Mouse (Mus musculus): Measurements from ENCODE around the gene Col25a1. TPM values are rescaled to one million over a fixed set of nuclear protein-coding genes. Genes with fewer than 3 reads are reported as not detected.

The Col25a1 gene
- polyA plus RNA-seq, 1 experiment, result not detected

DNA sequence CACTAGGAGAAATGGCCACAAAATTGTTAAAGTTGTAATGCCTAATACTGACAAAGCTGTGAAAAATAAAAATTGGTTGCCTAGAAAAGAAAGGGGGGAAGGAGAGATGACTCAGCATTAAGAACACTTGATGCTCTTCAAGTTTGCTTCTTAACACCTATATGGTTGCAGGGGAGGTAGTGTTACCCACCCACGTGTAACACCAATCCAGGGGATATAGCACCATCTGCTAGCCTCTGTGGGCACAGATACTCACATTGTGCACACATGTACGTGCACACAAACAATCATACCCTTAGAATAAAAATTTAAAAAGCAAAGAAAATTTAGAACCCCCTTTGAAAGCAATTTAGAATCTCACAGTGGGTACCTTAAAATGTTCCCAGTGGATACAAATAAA, 377.0 kb downstream of the Col25a1 start:
- Histone ChIP-seq H3K4me3 (ENCODE audit: insufficient read depth, low read length) (no peak overlapping the region), H3K4me1 (ENCODE audit: control insufficient read depth, insufficient read depth, low read length) (no peaks in the 10 kb centered on the region)

DNA sequence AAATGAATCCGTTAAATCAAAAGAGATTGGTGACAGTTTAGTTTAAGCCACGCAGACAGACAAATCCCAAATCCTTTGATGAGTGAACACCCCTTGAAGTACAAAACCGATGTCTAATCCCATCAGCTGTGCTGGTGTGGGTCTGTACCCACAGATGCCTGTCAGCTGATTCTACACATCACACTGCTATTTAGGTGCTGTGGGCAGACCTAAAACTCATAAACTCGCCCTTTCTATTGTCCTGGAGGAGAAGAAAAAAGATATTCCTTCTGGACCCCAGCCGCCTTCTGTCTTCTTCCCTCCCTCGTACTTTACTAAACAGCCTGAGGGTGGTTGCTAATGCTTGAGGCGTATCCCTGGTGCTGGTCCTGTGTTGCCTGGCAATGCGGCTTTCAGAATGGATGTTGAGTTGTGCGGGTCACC, 387.2 kb downstream of the Col25a1 start:
- Histone ChIP-seq H3K4me3 (ENCODE audit: insufficient read depth, low read length) (no peak overlapping the region), H3K4me1 (ENCODE audit: control insufficient read depth, insufficient read depth, low read length) (no peaks in the 10 kb centered on the region), H3K27ac (ENCODE audit: insufficient read depth, low read depth, low read length) (no peak overlapping the region)
- TF ChIP-seq CTCF (IDR thresholded peaks at IDR 0.05; ENCODE audit: low read depth, low read length), result no peak
- TF ChIP-seq POLR2A (IDR thresholded peaks at IDR 0.05; ENCODE audit: borderline replicate concordance, low read depth, low read length), result no peak

More for the DNA sequence above, 377.0 kb downstream of the Col25a1 start:
- H3K27ac ChIP-seq (ENCODE audit: insufficient read depth, low read depth, low read length), result no peak overlapping the region
- TF ChIP-seq CTCF (IDR thresholded peaks at IDR 0.05; ENCODE audit: low read depth, low read length) (no peak), POLR2A (IDR thresholded peaks at IDR 0.05; ENCODE audit: borderline replicate concordance, low read depth, low read length) (no peak)

- TF ChIP-seq CTCF (IDR thresholded peaks at IDR 0.05; ENCODE audit: low read depth, low read length) (no peak), POLR2A (IDR thresholded peaks at IDR 0.05; ENCODE audit: borderline replicate concordance, low read depth, low read length) (no peak)
- Histone ChIP-seq H3K4me3 (ENCODE audit: insufficient read depth, low read length) (no peak overlapping the region), H3K4me1 (ENCODE audit: control insufficient read depth, insufficient read depth, low read length) (no peaks in the 10 kb centered on the region), H3K27ac (ENCODE audit: insufficient read depth, low read depth, low read length) (no peak overlapping the region)
Observed at GRCm38 (mm10) chr3:130521834-130522476, 390.7 kb downstream of the Col25a1 start.

DNA sequence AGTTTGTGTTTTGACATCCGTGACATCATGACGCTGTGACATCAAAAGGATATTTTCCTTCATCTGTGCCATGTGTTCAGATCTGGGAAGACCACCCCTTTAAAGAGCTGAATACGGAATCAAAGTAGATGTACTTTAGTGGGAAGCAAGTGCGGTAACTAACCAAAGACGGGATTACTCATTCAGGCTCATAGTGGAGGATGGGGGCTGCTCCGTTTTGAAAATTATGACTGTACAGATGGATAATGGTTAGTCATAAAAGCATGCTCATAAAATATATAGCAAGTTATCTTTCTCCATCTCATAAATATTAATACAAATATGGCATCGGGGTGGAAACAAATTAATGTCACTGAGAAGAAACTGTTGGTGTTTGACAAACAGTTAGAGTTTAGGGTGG, 391.7 kb downstream of the Col25a1 start:
- no peak overlapping the region for H3K27ac ChIP-seq (ENCODE audit: insufficient read depth, low read depth, low read length)
- TF ChIP-seq POLR2A (IDR thresholded peaks at IDR 0.05; ENCODE audit: borderline replicate concordance, low read depth, low read length), result no peak
- no peak for TF ChIP-seq CTCF (IDR thresholded peaks at IDR 0.05; ENCODE audit: low read depth, low read length)
- no peaks in the 10 kb centered on the region for H3K4me1 ChIP-seq (ENCODE audit: control insufficient read depth, insufficient read depth, low read length)
- H3K4me3 ChIP-seq (ENCODE audit: insufficient read depth, low read length), result no peak overlapping the region

DNA sequence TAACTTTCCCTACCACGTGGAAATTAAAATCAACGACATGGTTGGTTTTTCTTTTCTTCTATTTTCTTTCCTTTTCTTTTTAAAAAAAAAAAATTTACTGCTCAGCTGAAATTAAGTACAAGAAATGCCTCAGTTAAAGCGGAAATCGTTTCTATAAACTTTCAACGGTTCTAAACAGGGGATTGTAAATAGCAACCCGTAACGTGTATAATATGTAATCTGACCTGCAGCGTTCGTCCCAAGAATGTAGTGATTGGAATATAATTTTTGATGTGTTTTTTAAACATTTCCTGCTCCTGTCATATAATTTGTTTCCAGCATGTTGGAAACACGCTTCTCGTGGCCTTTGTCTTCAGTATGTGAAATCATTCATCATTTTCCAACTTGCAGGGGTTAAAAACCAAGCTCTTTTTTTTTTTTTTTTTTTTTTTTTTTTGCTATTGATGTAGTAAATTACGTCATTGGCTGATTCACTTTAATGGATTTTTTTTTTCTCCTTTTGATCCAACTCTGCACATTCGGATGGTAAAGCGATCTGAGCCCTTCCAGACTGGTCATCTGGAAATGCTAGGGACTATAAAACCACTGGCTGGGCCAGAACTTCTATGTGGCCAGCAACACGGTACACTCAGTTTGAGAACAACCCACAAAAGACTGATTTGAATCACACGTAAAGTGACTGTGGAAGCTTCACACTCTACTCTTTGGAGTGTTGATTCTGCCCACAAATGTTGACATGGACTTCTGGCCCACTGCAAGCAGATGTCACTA, 393.3 kb downstream of the Col25a1 start:
- no peak overlapping the region for H3K27ac ChIP-seq (ENCODE audit: insufficient read depth, low read depth, low read length)
- no peak for TF ChIP-seq CTCF (IDR thresholded peaks at IDR 0.05; ENCODE audit: low read depth, low read length)
- no peak for TF ChIP-seq POLR2A (IDR thresholded peaks at IDR 0.05; ENCODE audit: borderline replicate concordance, low read depth, low read length)
- no peak overlapping the region for H3K4me3 ChIP-seq (ENCODE audit: insufficient read depth, low read length)
- no peaks in the 10 kb centered on the region for H3K4me1 ChIP-seq (ENCODE audit: control insufficient read depth, insufficient read depth, low read length)

GRCm38 (mm10) chr3:130535021-130535420, 403.7 kb downstream of the Col25a1 start:
- no peak overlapping the region for H3K4me3 ChIP-seq (ENCODE audit: insufficient read depth, low read length)
- no peak overlapping the region for H3K27ac ChIP-seq (ENCODE audit: insufficient read depth, low read depth, low read length)
- TF ChIP-seq POLR2A (IDR thresholded peaks at IDR 0.05; ENCODE audit: borderline replicate concordance, low read depth, low read length) (no peak), CTCF (IDR thresholded peaks at IDR 0.05; ENCODE audit: low read depth, low read length) (no peak)
- H3K4me1 ChIP-seq (ENCODE audit: control insufficient read depth, insufficient read depth, low read length), result no peaks in the 10 kb centered on the region

- Histone ChIP-seq H3K4me3 (ENCODE audit: insufficient read depth, low read length) (no peak overlapping the region), H3K27ac (ENCODE audit: insufficient read depth, low read depth, low read length) (no peak overlapping the region), H3K4me1 (ENCODE audit: control insufficient read depth, insufficient read depth, low read length) (no peaks in the 10 kb centered on the region)
- TF ChIP-seq POLR2A (IDR thresholded peaks at IDR 0.05; ENCODE audit: borderline replicate concordance, low read depth, low read length), result no peak
- TF ChIP-seq CTCF (IDR thresholded peaks at IDR 0.05; ENCODE audit: low read depth, low read length), result no peak
Observed at GRCm38 (mm10) chr3:130541541-130541940, 410.2 kb downstream of the Col25a1 start.

- H3K27ac ChIP-seq (ENCODE audit: insufficient read depth, low read depth, low read length), result no peak overlapping the region
- H3K4me1 ChIP-seq (ENCODE audit: control insufficient read depth, insufficient read depth, low read length), result no peaks in the 10 kb centered on the region
- TF ChIP-seq POLR2A (IDR thresholded peaks at IDR 0.05; ENCODE audit: borderline replicate concordance, low read depth, low read length) (no peak), CTCF (IDR thresholded peaks at IDR 0.05; ENCODE audit: low read depth, low read length) (no peak)
- no peak overlapping the region for H3K4me3 ChIP-seq (ENCODE audit: insufficient read depth, low read length)
Observed at GRCm38 (mm10) chr3:130545995-130546394, 414.7 kb downstream of the Col25a1 start.

DNA sequence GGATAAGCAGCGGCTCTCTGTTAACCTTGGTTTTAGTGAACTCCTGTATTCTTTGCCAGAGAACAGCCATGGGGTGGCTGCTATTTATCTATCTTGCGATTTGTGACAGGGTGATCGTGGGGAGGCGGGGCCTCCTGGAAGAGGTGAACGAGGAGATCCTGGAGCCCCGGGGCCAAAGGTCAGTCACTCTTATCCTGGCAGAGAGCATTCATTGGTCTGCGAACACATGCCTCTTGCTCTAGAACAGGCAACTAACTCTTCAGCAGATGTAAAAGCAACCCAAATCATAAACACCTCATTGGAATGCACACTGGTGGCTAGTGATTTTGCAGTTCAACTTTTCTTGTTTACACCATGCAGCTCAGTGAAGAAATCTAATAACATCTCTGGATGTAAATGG, 417.8 kb downstream of the Col25a1 start:
- no peak overlapping the region for H3K4me3 ChIP-seq (ENCODE audit: insufficient read depth, low read length)
- TF ChIP-seq POLR2A (IDR thresholded peaks at IDR 0.05; ENCODE audit: borderline replicate concordance, low read depth, low read length) (no peak), CTCF (IDR thresholded peaks at IDR 0.05; ENCODE audit: low read depth, low read length) (no peak)
- no peak overlapping the region for H3K27ac ChIP-seq (ENCODE audit: insufficient read depth, low read depth, low read length)
- H3K4me1 ChIP-seq (ENCODE audit: control insufficient read depth, insufficient read depth, low read length), result no peaks in the 10 kb centered on the region

- no peak overlapping the region for H3K4me3 ChIP-seq (ENCODE audit: insufficient read depth, low read length)
- no peak overlapping the region for H3K27ac ChIP-seq (ENCODE audit: insufficient read depth, low read depth, low read length)
- no peaks in the 10 kb centered on the region for H3K4me1 ChIP-seq (ENCODE audit: control insufficient read depth, insufficient read depth, low read length)
- TF ChIP-seq POLR2A (IDR thresholded peaks at IDR 0.05; ENCODE audit: borderline replicate concordance, low read depth, low read length) (no peak), CTCF (IDR thresholded peaks at IDR 0.05; ENCODE audit: low read depth, low read length) (no peak)
Observed at GRCm38 (mm10) chr3:130556263-130556662, 425.0 kb downstream of the Col25a1 start.
